Mouse (Mus musculus) ovary, postnatal 10 days (tissue): Measurements from ENCODE around the gene Ppef1.

Source experiments
- DNase-seq: peaks from one replicate; pipeline ENCODE4 v3.0.0; 2022; ENCODE audit warnings: low spot score

Ppef1 gene

DNA sequence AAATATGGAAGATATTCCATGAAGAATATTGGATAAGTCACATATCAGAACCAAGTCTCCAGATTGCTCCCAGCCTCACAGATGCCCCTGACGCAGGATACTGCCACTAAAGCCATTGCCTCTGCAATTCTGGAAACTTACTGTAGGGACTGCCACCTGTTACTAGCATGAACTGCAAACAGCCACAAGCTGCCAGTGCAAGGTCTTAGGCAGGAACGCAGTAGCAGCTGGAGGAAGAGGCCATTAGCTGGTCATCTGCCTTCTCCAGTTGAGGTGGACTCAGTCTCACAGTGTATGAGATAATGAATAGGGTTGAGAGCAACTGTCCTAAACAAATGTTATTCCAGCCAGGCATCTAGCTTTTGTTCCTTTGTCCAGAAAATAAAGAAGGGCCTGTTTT is 137.5 kb downstream of the Ppef1 start:
- DNase-seq, result no peak

- no peak for DNase-seq
Measured at GRCm38 (mm10) chrX:160592933-160593332, 142.6 kb downstream of the Ppef1 start.

DNA sequence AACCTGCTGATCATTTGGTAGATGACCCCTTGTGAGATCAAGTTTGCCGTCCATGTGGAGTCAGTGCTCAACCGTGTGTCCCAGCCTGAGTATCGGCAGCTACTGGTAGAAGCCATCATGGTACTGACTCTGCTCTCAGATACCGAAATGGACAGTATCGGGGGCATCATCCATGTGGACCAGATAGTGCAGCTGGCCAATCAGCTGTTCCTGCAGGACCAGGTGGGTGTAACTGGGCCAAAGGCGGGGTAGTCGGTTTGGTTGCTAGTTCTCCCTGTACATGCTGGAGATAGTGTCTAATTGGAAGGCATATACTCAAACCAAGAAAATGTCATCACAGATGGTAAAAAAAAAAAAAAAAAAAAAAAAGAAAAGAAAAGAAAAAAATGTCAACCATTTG is 145.4 kb downstream of the Ppef1 start:
- DNase-seq, result no peak

DNA sequence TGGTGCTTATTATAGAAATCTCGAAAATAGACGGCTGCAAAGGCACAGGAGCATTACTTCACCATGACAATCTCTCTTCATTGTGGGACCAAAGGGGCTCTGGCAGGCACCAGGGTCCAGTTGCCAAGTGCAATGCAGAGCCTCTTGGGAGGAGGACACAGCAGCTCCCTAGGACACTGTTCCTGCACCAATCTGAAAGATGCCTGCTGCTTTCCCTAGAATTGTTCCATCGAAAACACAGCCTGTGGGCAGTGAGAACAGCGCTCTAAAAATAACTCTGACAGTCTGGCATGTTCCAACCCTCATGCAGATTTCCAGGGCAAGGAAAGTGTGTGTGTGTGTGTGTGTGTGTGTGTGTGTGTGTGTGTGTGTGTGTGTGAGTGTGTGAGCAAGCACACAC is 147.0 kb downstream of the Ppef1 start:
- DNase-seq, result no peak

GRCm38 (mm10) chrX:160585110-160585509 is 150.5 kb downstream of the Ppef1 start:
- no peak for DNase-seq

DNA sequence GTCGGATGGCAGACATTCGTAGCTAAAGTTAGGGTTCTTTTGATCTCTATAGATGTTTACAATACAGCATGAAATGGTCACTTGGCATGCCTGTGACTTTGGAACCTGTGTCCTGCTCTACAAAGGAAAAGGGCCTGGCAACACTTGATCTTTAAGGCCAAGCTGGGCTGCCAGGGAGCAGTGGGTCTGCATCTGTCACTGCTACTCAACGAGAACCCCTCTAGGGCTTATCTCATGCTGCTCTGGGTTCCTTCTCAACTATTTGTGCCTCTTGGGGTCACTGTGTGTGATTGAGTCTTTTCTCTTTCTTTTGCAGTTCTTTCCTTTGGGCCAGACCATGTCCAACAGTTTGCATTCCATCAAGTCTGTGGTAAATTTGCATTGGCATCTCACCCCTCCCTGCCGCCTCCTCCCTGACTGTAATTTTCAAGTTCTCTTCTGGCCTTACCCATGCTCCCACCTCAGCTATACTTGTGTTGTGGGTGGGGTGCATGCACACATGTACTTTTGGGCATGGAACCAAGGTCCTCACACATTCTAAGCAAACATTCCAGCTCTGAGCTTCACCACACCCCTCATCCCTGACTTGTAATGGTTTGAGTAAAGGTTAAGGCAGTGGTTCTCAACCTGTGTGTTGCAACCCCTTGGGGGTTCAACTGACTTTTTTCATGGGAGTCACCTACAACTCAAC is 151.3 kb downstream of the Ppef1 start:
- DNase-seq, result no peak

DNA sequence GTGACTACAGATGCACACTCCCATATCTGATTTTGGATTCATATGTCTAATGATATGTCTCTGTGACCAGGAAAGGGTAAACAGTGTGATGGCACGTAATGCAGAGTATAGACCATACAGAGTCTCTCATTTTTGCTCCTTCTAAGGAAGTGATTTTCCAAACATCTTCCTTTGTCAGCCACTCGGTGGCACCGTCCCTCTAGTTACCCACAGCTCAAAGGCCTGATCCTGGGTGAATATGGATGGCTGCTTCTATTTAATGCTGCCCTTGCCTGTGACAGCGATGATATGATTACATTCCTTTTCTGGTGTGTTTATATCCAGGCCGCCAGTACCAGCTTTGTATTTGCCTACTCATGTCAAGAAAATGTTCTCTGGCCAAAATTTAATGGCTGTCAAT is 152.0 kb downstream of the Ppef1 start:
- no peak for DNase-seq
